Mouse (Mus musculus): ENCODE data around the gene Def6.

DNA sequence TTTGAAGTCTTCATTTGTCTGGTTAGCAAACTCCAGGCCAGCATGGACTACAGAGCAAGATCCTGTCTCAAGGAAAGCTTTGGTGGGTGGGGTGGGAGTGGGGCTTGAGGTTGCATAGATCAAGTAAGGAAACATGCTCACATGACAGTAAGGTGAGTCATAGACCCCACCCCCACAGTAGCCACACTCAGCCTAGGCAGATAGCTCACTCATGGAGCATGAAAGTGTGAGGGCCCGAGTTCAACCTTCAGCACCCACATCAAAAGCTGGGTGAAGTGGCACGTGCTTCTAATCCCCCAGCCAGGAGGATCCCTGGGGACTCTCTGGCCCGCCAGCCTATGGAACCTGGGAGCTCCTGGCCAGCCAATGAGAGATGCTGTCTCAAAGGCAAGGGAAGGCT is 14.0 kb upstream of the Def6 start:
- no peak for TF ChIP-seq CTCF (conservative IDR thresholded peaks at IDR 0.05; ENCODE audit: low read length)
- no peak for TF ChIP-seq NANOG (IDR thresholded peaks at IDR 0.05; ENCODE audit: borderline replicate concordance, low read length)
- TF ChIP-seq POU5F1 (IDR thresholded peaks at IDR 0.05; ENCODE audit: borderline replicate concordance, low read length) = no peak
